Mouse (Mus musculus): ENCODE results near the gene Sept11. TPM values are rescaled to one million over a fixed set of nuclear protein-coding genes. Genes with fewer than 3 reads are reported as not detected.

The Sept11 gene
- polyA plus RNA-seq, 1 experiment, result 29.8 TPM

- Histone ChIP-seq H3K27me3 (replicated peaks) (no peaks in the 10 kb centered on the region), H3K36me3 (replicated peaks; ENCODE audit: low read length) (peaks cover 51% of the 10 kb centered on the region), H3K4me3 (replicated peaks) (peak overlapping the region; percentile 50), H3K4me1 (peaks cover 97% of the 10 kb centered on the region), H3K9me3 (no peaks in the 10 kb centered on the region)
- TF ChIP-seq FLI1 (IDR thresholded peaks at IDR 0.05; ENCODE audit: low read length), result no peak
- peak; percentile 87; the same call in 2 of the 3 replicates for TF ChIP-seq GATA1 (IDR thresholded peaks at IDR 0.05; ENCODE audit: borderline replicate concordance, low read length)
Observed at GRCm38 (mm10) chr5:93135368-93136107, 42.3 kb downstream of the Sept11 start.

- H3K4me1 ChIP-seq, result peaks cover 92% of the 10 kb centered on the region
- TF ChIP-seq FLI1 (IDR thresholded peaks at IDR 0.05; ENCODE audit: low read length) (no peak), GATA1 (IDR thresholded peaks at IDR 0.05; ENCODE audit: borderline replicate concordance, low read length) (no peak)
- H3K27me3 ChIP-seq (replicated peaks), result no peaks in the 10 kb centered on the region
- peak overlapping the region; percentile 68 for H3K4me3 ChIP-seq (replicated peaks)
- H3K9me3 ChIP-seq, result no peaks in the 10 kb centered on the region
- H3K36me3 ChIP-seq (replicated peaks; ENCODE audit: low read length), result peaks cover 56% of the 10 kb centered on the region
Observed at GRCm38 (mm10) chr5:93136956-93137586, 43.8 kb downstream of the Sept11 start.

- peaks cover 67% of the 10 kb centered on the region for H3K36me3 ChIP-seq (replicated peaks; ENCODE audit: low read length)
Observed at GRCm38 (mm10) chr5:93139350-93139749, 46.1 kb downstream of the Sept11 start.

GRCm38 (mm10) chr5:93140747-93141146, 47.5 kb downstream of the Sept11 start:
- Histone ChIP-seq H3K36me3 (replicated peaks; ENCODE audit: low read length) (peaks cover 81% of the 10 kb centered on the region), H3K4me3 (replicated peaks) (no peak overlapping the region), H3K9me3 (no peaks in the 10 kb centered on the region), H3K27me3 (replicated peaks) (no peaks in the 10 kb centered on the region), H3K4me1 (peaks cover 83% of the 10 kb centered on the region)
- TF ChIP-seq GATA1 (IDR thresholded peaks at IDR 0.05; ENCODE audit: borderline replicate concordance, low read length), result no peak
- no peak for TF ChIP-seq FLI1 (IDR thresholded peaks at IDR 0.05; ENCODE audit: low read length)

More at GRCm38 (mm10) chr5:93139350-93139749, 46.1 kb downstream of the Sept11 start:
- no peak for TF ChIP-seq FLI1 (IDR thresholded peaks at IDR 0.05; ENCODE audit: low read length)
- TF ChIP-seq GATA1 (IDR thresholded peaks at IDR 0.05; ENCODE audit: borderline replicate concordance, low read length), result no peak
- no peaks in the 10 kb centered on the region for H3K27me3 ChIP-seq (replicated peaks)
- H3K4me3 ChIP-seq (replicated peaks), result no peak overlapping the region
- H3K9me3 ChIP-seq, result no peaks in the 10 kb centered on the region
- H3K4me1 ChIP-seq, result peaks cover 84% of the 10 kb centered on the region

- TF ChIP-seq FLI1 (IDR thresholded peaks at IDR 0.05; ENCODE audit: low read length) (no peak), GATA1 (IDR thresholded peaks at IDR 0.05; ENCODE audit: borderline replicate concordance, low read length) (no peak)
- no peaks in the 10 kb centered on the region for H3K27me3 ChIP-seq (replicated peaks)
- H3K9me3 ChIP-seq, result no peaks in the 10 kb centered on the region
- peaks cover 84% of the 10 kb centered on the region for H3K4me1 ChIP-seq
- no peak overlapping the region for H3K4me3 ChIP-seq (replicated peaks)
- H3K36me3 ChIP-seq (replicated peaks; ENCODE audit: low read length), result peaks cover 94% of the 10 kb centered on the region
Observed at GRCm38 (mm10) chr5:93143360-93144091, 50.3 kb downstream of the Sept11 start.

- no peak for TF ChIP-seq GATA1 (IDR thresholded peaks at IDR 0.05; ENCODE audit: borderline replicate concordance, low read length)
- TF ChIP-seq FLI1 (IDR thresholded peaks at IDR 0.05; ENCODE audit: low read length), result no peak
- Histone ChIP-seq H3K27me3 (replicated peaks) (no peaks in the 10 kb centered on the region), H3K4me1 (peaks cover 85% of the 10 kb centered on the region), H3K9me3 (no peaks in the 10 kb centered on the region), H3K36me3 (replicated peaks; ENCODE audit: low read length) (peaks cover 95% of the 10 kb centered on the region), H3K4me3 (replicated peaks) (no peak overlapping the region)
Observed at GRCm38 (mm10) chr5:93144874-93145273, 51.6 kb downstream of the Sept11 start.

GRCm38 (mm10) chr5:93145504-93145903, 52.3 kb downstream of the Sept11 start:
- peaks cover 86% of the 10 kb centered on the region for H3K4me1 ChIP-seq
- H3K36me3 ChIP-seq (replicated peaks; ENCODE audit: low read length), result peaks cover 95% of the 10 kb centered on the region
- TF ChIP-seq FLI1 (IDR thresholded peaks at IDR 0.05; ENCODE audit: low read length) (no peak), GATA1 (IDR thresholded peaks at IDR 0.05; ENCODE audit: borderline replicate concordance, low read length) (no peak)

GRCm38 (mm10) chr5:93149969-93150777, 56.9 kb downstream of the Sept11 start:
- Histone ChIP-seq H3K36me3 (replicated peaks; ENCODE audit: low read length) (peaks cover 85% of the 10 kb centered on the region), H3K4me1 (peaks cover 99% of the 10 kb centered on the region)
- TF ChIP-seq FLI1 (IDR thresholded peaks at IDR 0.05; ENCODE audit: low read length) (no peak), GATA1 (IDR thresholded peaks at IDR 0.05; ENCODE audit: borderline replicate concordance, low read length) (no peak)

More at GRCm38 (mm10) chr5:93145504-93145903, 52.3 kb downstream of the Sept11 start:
- Histone ChIP-seq H3K4me3 (replicated peaks) (no peak overlapping the region), H3K9me3 (no peaks in the 10 kb centered on the region), H3K27me3 (replicated peaks) (no peaks in the 10 kb centered on the region)

GRCm38 (mm10) chr5:93151985-93152384, 58.7 kb downstream of the Sept11 start:
- no peaks in the 10 kb centered on the region for H3K9me3 ChIP-seq
- TF ChIP-seq FLI1 (IDR thresholded peaks at IDR 0.05; ENCODE audit: low read length), result no peak
- H3K27me3 ChIP-seq (replicated peaks), result no peaks in the 10 kb centered on the region
- peaks cover 85% of the 10 kb centered on the region for H3K36me3 ChIP-seq (replicated peaks; ENCODE audit: low read length)
- peaks cover 89% of the 10 kb centered on the region for H3K4me1 ChIP-seq
- peak overlapping the region; percentile 84 for H3K4me3 ChIP-seq (replicated peaks)

More at GRCm38 (mm10) chr5:93149969-93150777, 56.9 kb downstream of the Sept11 start:
- H3K9me3 ChIP-seq, result no peaks in the 10 kb centered on the region
- H3K4me3 ChIP-seq (replicated peaks), result peak overlapping the region; percentile 24
- H3K27me3 ChIP-seq (replicated peaks), result no peaks in the 10 kb centered on the region
